ENCODE assay signal across 11 mouse cellular contexts in genomic region chr19:30427484-30427883, GRCm38 (mm10).
DNase-seq lines count a peak whose midpoint lies in the region; ATAC-seq and TF ChIP-seq lines count a peak whose summit lies in the region.
"Had no signal": no experiment of that assay in that cellular context is flagged by ENCODE, and none has a peak within 500 bp of the region (broad histone marks: within the 10 kb centered on the region; RNA-seq: fewer than 3 reads in every experiment).

No protein-coding gene starts in this region.

- H3K9me3 ChIP-seq in kidney, embryonic 15.5 days (replicated peaks): no peaks in the 10 kb centered on the region
- no peaks in the 10 kb centered on the region for H3K9me3 ChIP-seq in ES-Bruce4 (replicated peaks; ENCODE audit: control insufficient read depth, insufficient read depth, low read length, poor library complexity, severe bottlenecking)
- no peaks in the 10 kb centered on the region for H3K9me3 ChIP-seq in limb, embryonic 11.5 days (ENCODE audit: control insufficient read depth, low read length)
- H3K9me3 ChIP-seq: heart, embryonic 15.5 days; liver, embryonic 15.5 days had no signal

- H3K4me2 ChIP-seq in kidney, embryonic 15.5 days: no peak overlapping the region
- H3K4me2 ChIP-seq in limb, embryonic 11.5 days (ENCODE audit: low read depth, severe bottlenecking): no peak overlapping the region
- H3K4me2 ChIP-seq: heart, embryonic 15.5 days had no signal

- no peak for ATAC-seq in kidney, embryonic 15.5 days (replicated peaks; ENCODE audit: low FRiP score)
- ATAC-seq in limb, embryonic 11.5 days (ENCODE audit: insufficient number of reproducible peaks, low FRiP score, low TSS enrichment, low read depth): no peak
- no peak for ATAC-seq in activated CD4-positive, CD25-positive, alpha-beta regulatory T cell, adult 4 months

- no peak for TF ChIP-seq EP300 in ES-Bruce4 (IDR thresholded peaks at IDR 0.05; ENCODE audit: insufficient read depth, low read depth, low read length)

- H3K27ac ChIP-seq in kidney, embryonic 15.5 days: no peak overlapping the region
- H3K27ac ChIP-seq in ES-Bruce4 (ENCODE audit: insufficient read depth, low read length): no peak overlapping the region
- H3K27ac ChIP-seq in limb, embryonic 11.5 days (replicated peaks; ENCODE audit: low read depth, low read length): no peak overlapping the region
- H3K27ac ChIP-seq: heart, embryonic 15.5 days; liver, embryonic 15.5 days had no signal

- H3K27me3 ChIP-seq in kidney, embryonic 15.5 days: no peaks in the 10 kb centered on the region
- no peaks in the 10 kb centered on the region for H3K27me3 ChIP-seq in ES-Bruce4 (ENCODE audit: control insufficient read depth, insufficient read depth, low read length, poor library complexity, severe bottlenecking)
- H3K27me3 ChIP-seq in limb, embryonic 11.5 days (ENCODE audit: control insufficient read depth, insufficient read depth, low read length): no peaks in the 10 kb centered on the region
- H3K27me3 ChIP-seq: heart, embryonic 15.5 days; liver, embryonic 15.5 days had no signal

- 0 out of 2 replicates have a peak, but pooled peaks cover 2% of the 10 kb centered on the region for H3K4me1 ChIP-seq in kidney, embryonic 15.5 days
- H3K4me1 ChIP-seq in ES-Bruce4 (ENCODE audit: control insufficient read depth, insufficient read depth, low read length): no peaks in the 10 kb centered on the region
- H3K4me1 ChIP-seq in limb, embryonic 11.5 days (ENCODE audit: control insufficient read depth, insufficient read depth, low read length): no peaks in the 10 kb centered on the region
- H3K4me1 ChIP-seq: heart, embryonic 15.5 days; liver, embryonic 15.5 days had no signal

- H3K4me3 ChIP-seq in kidney, embryonic 15.5 days (replicated peaks): no peak overlapping the region
- no peak overlapping the region for H3K4me3 ChIP-seq in ES-Bruce4 (ENCODE audit: low read depth, low read length)
- no peak overlapping the region for H3K4me3 ChIP-seq in limb, embryonic 11.5 days (ENCODE audit: low read depth, low read length)
- H3K4me3 ChIP-seq: heart, embryonic 15.5 days; liver, embryonic 15.5 days had no signal

- no peak for TF ChIP-seq POLR2A in ES-Bruce4 (IDR thresholded peaks at IDR 0.05; ENCODE audit: insufficient read depth, low read length)

- no peak overlapping the region for H3K9ac ChIP-seq in kidney, embryonic 15.5 days
- no peak overlapping the region for H3K9ac ChIP-seq in ES-Bruce4 (ENCODE audit: low read depth, poor library complexity, severe bottlenecking)
- no peak overlapping the region for H3K9ac ChIP-seq in limb, embryonic 11.5 days (ENCODE audit: low read length)
- H3K9ac ChIP-seq: heart, embryonic 15.5 days; liver, embryonic 15.5 days had no signal

- 12% methylated on average over 2 of the region's 2 CpGs for WGBS in kidney, embryonic 15.5 days
- 12% methylated on average over 2 of the region's 2 CpGs for WGBS in limb, embryonic 11.5 days

- no peaks in the 10 kb centered on the region for H3K36me3 ChIP-seq in kidney, embryonic 15.5 days
- no peaks in the 10 kb centered on the region for H3K36me3 ChIP-seq in ES-Bruce4 (ENCODE audit: control insufficient read depth, insufficient read depth, low read length, poor library complexity, severe bottlenecking)
- no peaks in the 10 kb centered on the region for H3K36me3 ChIP-seq in limb, embryonic 11.5 days (ENCODE audit: control insufficient read depth, insufficient read depth, low read length)
- H3K36me3 ChIP-seq: heart, embryonic 15.5 days; liver, embryonic 15.5 days had no signal

- peak; percentile 23 to 61 for DNase-seq in cerebellum, postnatal 14 days
- no peak for DNase-seq in cerebellum, adult 8-10 months
- peak; percentile 68 for DNase-seq in kidney, postnatal 10 days
- peak; percentile 46 for DNase-seq in limb, embryonic 11.5 days (ENCODE audit: low spot score)
- DNase-seq in frontal cortex, postnatal 14 days (ENCODE audit: low spot score in 2 of 2): no peak
- DNase-seq: cerebellum, adult 11-12 months had no signal

- TF ChIP-seq CTCF in ES-Bruce4 (IDR thresholded peaks at IDR 0.05; ENCODE audit: low read depth, low read length): peak; percentile 34

Comparison
In these comparisons a context has a peak if more than half of its experiments do, and no peak if none do; other contexts are left out.
1. DNase-seq: peak in cerebellum, postnatal 14 days (2 of 2), kidney, postnatal 10 days (single experiment) and limb, embryonic 11.5 days (single experiment); none in cerebellum, adult 8-10 months (single experiment) and frontal cortex, postnatal 14 days (0 of 2).